Mouse (Mus musculus) cortical plate, adult 2 months (tissue): ENCODE data around the gene Tbc1d22a.

Source experiments
- CTCF ChIP-seq: fragments of 200-500 bp; IDR thresholded peaks from 2 replicates; pipeline ENCODE4 v1.5.1; 2011; ENCODE audit warnings: mild to moderate bottlenecking, control low read depth, low read length; ENCODE audit not compliant: insufficient read depth; ENCODE audit errors: extremely low read depth
- POLR2A ChIP-seq: fragments of 200-500 bp; IDR thresholded peaks from 2 replicates; pipeline ENCODE4 v1.6.1; 2011; ENCODE audit warnings: mild to moderate bottlenecking, low read length, control low read depth; ENCODE audit not compliant: insufficient read depth; ENCODE audit errors: extremely low read depth

DNA sequence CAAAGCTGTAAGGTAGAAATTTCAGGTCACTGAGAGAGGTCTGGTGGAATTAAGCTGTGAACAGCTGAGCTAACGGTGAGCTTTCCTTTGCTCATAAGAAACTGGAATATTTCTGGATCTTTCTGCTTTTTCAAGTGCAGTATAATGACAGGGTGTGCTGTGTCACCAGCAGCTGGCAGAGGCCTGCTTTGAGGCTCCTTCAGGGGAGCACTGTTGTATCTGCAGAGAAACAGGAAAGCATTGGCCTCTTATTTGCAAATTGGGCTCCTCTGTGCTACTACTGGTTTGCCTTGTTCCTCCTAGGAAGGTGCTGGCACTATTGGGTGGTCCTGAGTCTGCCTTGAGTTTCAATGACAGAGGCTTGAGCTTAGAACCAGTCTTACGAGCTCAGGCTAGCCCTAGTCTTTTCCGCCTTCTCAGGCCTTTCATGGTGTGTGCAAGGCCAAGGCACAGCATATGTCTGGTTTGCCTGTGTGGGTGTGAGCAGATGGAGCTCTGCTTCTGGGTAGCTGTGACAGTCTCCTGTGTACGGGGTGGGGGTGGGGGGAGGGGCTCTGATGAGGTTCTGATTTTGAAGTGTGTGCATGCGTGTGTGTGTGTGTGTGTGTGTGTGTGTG is 95.1 kb downstream of the Tbc1d22a start:
- TF ChIP-seq CTCF, result no peak
- no peak for TF ChIP-seq POLR2A
